Mouse (Mus musculus) bone marrow macrophage, adult 2 months (primary cell): ENCODE data around the gene Slc13a2.

Experiments used
- CTCF ChIP-seq: IDR thresholded peaks from 2 replicates; pipeline ENCODE4 v1.5.1; 2012; ENCODE audit warnings: low read depth, mild to moderate bottlenecking, low read length, moderate library complexity
- POLR2A ChIP-seq: IDR thresholded peaks from 2 replicates; pipeline ENCODE4 v1.6.1; 2012; ENCODE audit warnings: mild to moderate bottlenecking, low read depth, low read length, borderline replicate concordance

GRCm38 (mm10) chr11:78370389-78370788, 51.6 kb downstream of the Slc13a2 start:
- TF ChIP-seq CTCF (no peak), POLR2A (no peak)
